In the genomic region with DNA sequence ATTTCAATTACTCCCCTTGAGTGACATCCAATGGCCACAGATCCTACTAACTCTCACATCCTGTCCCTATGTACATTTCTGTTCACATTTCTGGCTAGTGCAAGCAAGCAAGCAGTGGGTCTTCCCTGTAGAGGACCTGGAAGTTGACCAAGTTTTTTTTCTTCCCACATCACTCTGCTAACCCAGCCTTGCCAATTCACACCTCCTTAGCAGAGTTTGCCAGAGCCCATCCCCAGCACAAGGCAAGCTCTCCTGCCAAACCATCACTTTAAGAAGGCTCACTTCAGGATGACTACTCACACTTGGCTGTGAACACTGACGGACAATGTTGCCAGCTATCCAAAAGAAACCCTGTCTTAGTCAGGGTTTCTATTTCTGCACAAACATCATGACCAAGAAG, we compare ENCODE assay signal across 14 mouse cellular contexts.
DNase-seq lines count a peak whose midpoint lies in the region; ATAC-seq lines count a peak whose summit lies in the region.
"Had no signal": no experiment of that assay in that cellular context is flagged by ENCODE, and none has a peak within 500 bp of the region (broad histone marks: within the 10 kb centered on the region; RNA-seq: fewer than 3 reads in every experiment).

No protein-coding gene starts in this region.

- peak; percentile 54 to 67 for DNase-seq in frontal cortex, postnatal 36 days (ENCODE audit: low spot score in 2 of 2)
- DNase-seq in frontal cortex, postnatal 25 days (ENCODE audit: low spot score in 2 of 2), result no peak
- DNase-seq in right cerebral cortex, adult 18-20 months, result peak; percentile 70
- DNase-seq in right cerebral cortex, postnatal 14 days, result no peak
- peak; percentile 33 for DNase-seq in fibroblast of lung, adult 2 months (ENCODE audit: low read depth)
- DNase-seq in left cerebral cortex, postnatal 4 days, result peak; percentile 26
- no peak for DNase-seq in kidney, postnatal 14 days
- DNase-seq: adrenal gland, postnatal 25 days; cerebellum, postnatal 36 days; kidney, adult 8-10 months; thymus, postnatal 14 days had no signal

- no peak for ATAC-seq in CD4-positive, CD25-positive, alpha-beta regulatory T cell, adult 4 months
- ATAC-seq: hindbrain, embryonic 16.5 days; midbrain, embryonic 13.5 days had no signal

- intact Hi-C loops in left cerebral cortex, postnatal 4 days (cut with DNase I), result no loop called here

Comparison
In these comparisons a context has a peak if more than half of its experiments do, and no peak if none do; other contexts are left out.
1. DNase-seq: peak in frontal cortex, postnatal 36 days (2 of 2), right cerebral cortex, adult 18-20 months (single experiment), fibroblast of lung, adult 2 months (single experiment) and left cerebral cortex, postnatal 4 days (single experiment); none in frontal cortex, postnatal 25 days (0 of 2), right cerebral cortex, postnatal 14 days (single experiment) and kidney, postnatal 14 days (single experiment).